Mouse (Mus musculus): Measurements from ENCODE around the gene Cdc42ep4. TPM values are rescaled to one million over a fixed set of nuclear protein-coding genes. Genes with fewer than 3 reads are reported as not detected.

Gene Cdc42ep4
- polyA plus RNA-seq, 1 experiment from 2014 or later, result 64.5 TPM

DNA sequence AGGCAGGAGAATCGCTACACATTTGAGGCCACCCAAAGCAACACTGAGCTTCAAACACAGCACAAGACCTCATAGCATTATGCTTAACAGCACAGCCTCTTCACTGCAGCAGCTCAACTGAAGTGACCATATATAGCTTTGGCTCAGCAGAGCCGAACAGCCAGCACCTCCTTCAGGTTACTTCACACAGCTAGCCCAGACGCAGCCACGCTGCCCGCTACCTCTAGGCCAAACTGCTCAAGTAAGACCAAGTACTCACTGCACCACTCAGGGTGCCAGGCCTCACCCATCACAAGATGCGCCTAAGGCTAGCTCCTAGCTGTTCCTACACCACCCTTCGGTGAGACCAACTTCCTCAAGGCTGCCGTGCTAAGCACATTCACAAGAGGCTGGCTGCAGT, 73.3 kb downstream of the Cdc42ep4 start:
- ATAC-seq (ENCODE audit: low FRiP score) (no peak), DNase-seq (ENCODE audit: low spot score) (no peak)
- no peak overlapping the region for H3K4me3 ChIP-seq (ENCODE audit: low read depth, low read length)
- 88% methylated on average over 8 of the region's 8 CpGs for WGBS
- no peaks in the 10 kb centered on the region for H3K36me3 ChIP-seq (ENCODE audit: control insufficient read depth, insufficient read depth, low read length)
- peaks cover 2% of the 10 kb centered on the region; the same call in 1 of the 2 replicates for H3K4me1 ChIP-seq (replicated peaks; ENCODE audit: control insufficient read depth, insufficient read depth, low read length)
- H3K9me3 ChIP-seq (ENCODE audit: control insufficient read depth, low read length), result no peaks in the 10 kb centered on the region
- no peak overlapping the region for H3K27ac ChIP-seq (ENCODE audit: low read depth, low read length)
- no peak overlapping the region for H3K9ac ChIP-seq (ENCODE audit: low read depth, low read length)
- no peaks in the 10 kb centered on the region for H3K27me3 ChIP-seq (ENCODE audit: control insufficient read depth, insufficient read depth, low read length)
- no peak overlapping the region for H3K4me2 ChIP-seq (replicated peaks; ENCODE audit: low read depth, low read length)

DNA sequence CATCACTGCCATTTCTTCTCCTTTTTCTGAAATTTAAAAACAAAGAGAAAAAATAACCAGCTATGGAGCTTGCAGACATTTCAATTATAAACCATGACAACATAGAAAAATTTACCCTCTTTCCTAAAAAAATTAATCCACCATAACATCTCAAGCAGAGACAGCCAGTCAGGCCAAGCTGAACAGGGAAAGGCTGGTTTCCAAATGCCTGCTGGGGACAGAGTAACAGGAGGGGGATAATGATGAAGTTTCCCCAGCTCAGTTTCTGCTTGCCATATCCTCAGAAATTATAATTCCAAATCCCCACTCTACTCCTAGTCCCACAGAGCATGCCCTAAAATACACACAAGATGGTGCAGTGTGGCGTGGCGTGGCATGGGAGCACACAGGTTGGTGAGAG, 74.3 kb downstream of the Cdc42ep4 start:
- ATAC-seq (ENCODE audit: low FRiP score), result no peak
- DNase-seq (ENCODE audit: low spot score), result no peak
- no peak overlapping the region for H3K9ac ChIP-seq (ENCODE audit: low read depth, low read length)
- no peaks in the 10 kb centered on the region for H3K27me3 ChIP-seq (ENCODE audit: control insufficient read depth, insufficient read depth, low read length)
- no peak overlapping the region for H3K4me2 ChIP-seq (replicated peaks; ENCODE audit: low read depth, low read length)
- H3K4me3 ChIP-seq (ENCODE audit: low read depth, low read length), result no peak overlapping the region
- 98% methylated on average over 2 of the region's 2 CpGs for WGBS
- no peaks in the 10 kb centered on the region for H3K9me3 ChIP-seq (ENCODE audit: control insufficient read depth, low read length)
- H3K27ac ChIP-seq (ENCODE audit: low read depth, low read length), result no peak overlapping the region
- no peaks in the 10 kb centered on the region for H3K36me3 ChIP-seq (ENCODE audit: control insufficient read depth, insufficient read depth, low read length)
- H3K4me1 ChIP-seq (replicated peaks; ENCODE audit: control insufficient read depth, insufficient read depth, low read length), result peaks cover 2% of the 10 kb centered on the region; the same call in 1 of the 2 replicates

Other genes with a start within 250 kb of the Cdc42ep4 start
- gene Sstr2, start 132.5 kb downstream of the Cdc42ep4 start, polyA plus RNA-seq (2014; fragmentation: Nextera tagmentation; extraction: Ambion mirVana), result 36.9 and 41.9 TPM in 2 replicates
- 37.6 and 37.8 TPM in 2 replicates for gene Cog1, start 102.7 kb downstream of the Cdc42ep4 start, polyA plus RNA-seq (2014; fragmentation: Nextera tagmentation; extraction: Ambion mirVana)
- 20.1 and 20.4 TPM in 2 replicates for gene Slc39a11, start 101.8 kb downstream of the Cdc42ep4 start, polyA plus RNA-seq (2014; fragmentation: Nextera tagmentation; extraction: Ambion mirVana)
- gene Fam104a, start 67.7 kb downstream of the Cdc42ep4 start, polyA plus RNA-seq (2014; fragmentation: Nextera tagmentation; extraction: Ambion mirVana), result 49.9 and 56.4 TPM in 2 replicates
- 20.2 and 21.0 TPM in 2 replicates for gene D11Wsu47e, start 67.5 kb downstream of the Cdc42ep4 start, polyA plus RNA-seq (2014; fragmentation: Nextera tagmentation; extraction: Ambion mirVana)
- 0.80 and 0.86 TPM in 2 replicates for gene Cpsf4l, start 41.9 kb downstream of the Cdc42ep4 start, polyA plus RNA-seq (2014; fragmentation: Nextera tagmentation; extraction: Ambion mirVana)